Mouse (Mus musculus) embryonic facial prominence, embryonic 14.5 days (tissue): ENCODE measurements around the gene 1700018G05Rik. TPM values are rescaled to one million over a fixed set of nuclear protein-coding genes. Genes with fewer than 3 reads are reported as not detected.
"Not testable (repeated sequence)": the region's sequence is repeated elsewhere in the genome, so short reads cannot be mapped to it uniquely, and the experiment has no call there.

Experiments used
- ATAC-seq: fragments of 200-750 bp; cut with Nextera tagmentation; 2 replicates; pipeline ENCODE4 v1.8.0; 2017; ENCODE audit warnings: low read depth, moderate number of reproducible peaks, moderate TSS enrichment
- DNase-seq: peaks from one replicate; pipeline ENCODE4 v3.0.0-alpha.2; 2015; ENCODE audit warnings: low spot score
- H3K27ac ChIP-seq: fragments of 300-500 bp; sonication (generic); replicated peaks from 2 replicates; pipeline ENCODE4 v1.5.1; 2014; ENCODE audit warnings: low read depth, mild to moderate bottlenecking, low read length, moderate library complexity
- H3K27me3 ChIP-seq: fragments of 300-500 bp; sonication (generic); replicated peaks from 2 replicates; pipeline ENCODE4 v1.6.1; 2014; ENCODE audit warnings: low read length; ENCODE audit not compliant: control insufficient read depth, insufficient read depth
- H3K36me3 ChIP-seq: fragments of 300-500 bp; sonication (generic); 2 replicates; pipeline ENCODE4 v1.6.1; 2014; ENCODE audit warnings: low read length, mixed read lengths; ENCODE audit not compliant: control insufficient read depth, insufficient read depth
- H3K4me1 ChIP-seq: fragments of 300-500 bp; sonication (generic); 2 replicates; pipeline ENCODE4 v1.6.1; 2014; ENCODE audit warnings: antibody characterized with exemption, low read length; ENCODE audit not compliant: control insufficient read depth, insufficient read depth
- H3K4me2 ChIP-seq: fragments of 300-500 bp; sonication (generic); 2 replicates; pipeline ENCODE4 v1.6.1; 2014; ENCODE audit warnings: low read depth, mild to moderate bottlenecking, low read length, moderate library complexity, mixed read lengths
- H3K4me3 ChIP-seq: fragments of 300-500 bp; sonication (generic); 2 replicates; pipeline ENCODE4 v1.5.1; 2014; ENCODE audit warnings: low read depth, mild to moderate bottlenecking, low read length
- H3K9ac ChIP-seq: fragments of 300-500 bp; sonication (generic); 2 replicates; pipeline ENCODE4 v1.6.1; 2014; ENCODE audit warnings: low read depth, mild to moderate bottlenecking, low read length, moderate library complexity, mixed read lengths
- H3K9me3 ChIP-seq: fragments of 300-500 bp; sonication (generic); 2 replicates; pipeline ENCODE4 v1.6.1; 2016; ENCODE audit warnings: low read length; ENCODE audit not compliant: control insufficient read depth
- WGBS: fragments of 180-500 bp; shearing (Covaris S2); extraction: QIAGEN DNeasy Blood & Tissue Kit; methylation state at CpG from one replicate; pipeline ENCODE4 v1.1.7; 2014; 5-methylcytosine and 5-hydroxymethylcytosine counted together
- polyA plus RNA-seq: library from polyadenylated mRNA; unstranded; fragments of >200 nt; fragmentation: Nextera tagmentation; extraction: Ambion mirVana; gene quantifications from 2 replicates; pipeline ENCODE4 v1.2.1, GENCODE M21; 2014

The 1700018G05Rik gene
- polyA plus RNA-seq, 1 experiment from 2014 or later: not detected

DNA sequence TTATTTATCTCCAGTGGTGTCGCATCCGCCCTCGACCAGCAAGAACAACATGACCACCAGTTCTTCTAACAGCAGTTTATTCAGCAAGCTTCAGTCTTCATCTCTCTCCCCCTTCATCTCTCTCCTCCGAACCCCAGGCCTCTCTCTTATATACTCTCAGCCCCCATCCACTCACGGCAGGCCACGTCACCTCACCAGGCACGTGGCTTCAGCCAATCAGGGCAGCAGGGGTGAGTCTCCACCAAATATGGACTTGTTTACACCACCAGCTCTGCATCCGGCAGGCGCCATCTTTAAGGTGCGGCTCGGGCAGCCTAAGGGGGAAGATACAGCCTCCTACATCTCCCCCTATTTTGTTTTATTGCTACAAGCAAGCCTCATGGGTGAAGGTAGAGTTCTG lies 22.0 kb downstream of the 1700018G05Rik start:
- H3K27ac ChIP-seq, H3K9me3 ChIP-seq, H3K9ac ChIP-seq, H3K4me3 ChIP-seq, H3K27me3 ChIP-seq, H3K4me2 ChIP-seq, H3K36me3 ChIP-seq, DNase-seq, H3K4me1 ChIP-seq, ATAC-seq: not testable (repeated sequence)
- 87% methylated on average over 11 of the region's 11 CpGs for WGBS

DNA sequence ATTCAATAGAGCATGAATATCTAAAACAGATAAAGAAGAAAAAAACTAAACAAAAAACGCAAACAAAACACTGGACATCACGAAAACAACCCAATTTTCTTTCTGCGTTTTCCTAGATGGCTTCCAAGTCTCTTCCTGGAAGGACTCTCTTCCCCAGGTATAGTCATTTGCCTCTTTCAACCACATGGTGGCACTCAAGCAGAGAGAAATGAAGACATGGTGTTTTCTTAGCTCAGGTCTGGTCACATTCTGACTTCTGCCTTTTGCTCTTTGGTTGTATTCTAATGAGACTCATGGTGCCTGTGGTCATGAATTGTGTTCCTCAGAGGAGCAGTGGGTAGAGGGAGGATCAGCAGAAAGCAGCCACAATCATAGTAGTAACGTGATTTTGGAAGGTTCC lies 30.7 kb downstream of the 1700018G05Rik start:
- H3K9me3 ChIP-seq: no peaks in the 10 kb centered on the region
- no peak overlapping the region for H3K4me2 ChIP-seq
- no peak overlapping the region for H3K9ac ChIP-seq
- no peaks in the 10 kb centered on the region for H3K36me3 ChIP-seq
- 0 out of 2 replicates have a peak, but pooled peaks cover 3% of the 10 kb centered on the region for H3K27me3 ChIP-seq
- 31% methylated on average over 4 of the region's 4 CpGs for WGBS
- DNase-seq (peak; percentile 7), ATAC-seq (no peak)
- no peak overlapping the region for H3K27ac ChIP-seq
- H3K4me3 ChIP-seq: no peak overlapping the region
- H3K4me1 ChIP-seq: no peaks in the 10 kb centered on the region

DNA sequence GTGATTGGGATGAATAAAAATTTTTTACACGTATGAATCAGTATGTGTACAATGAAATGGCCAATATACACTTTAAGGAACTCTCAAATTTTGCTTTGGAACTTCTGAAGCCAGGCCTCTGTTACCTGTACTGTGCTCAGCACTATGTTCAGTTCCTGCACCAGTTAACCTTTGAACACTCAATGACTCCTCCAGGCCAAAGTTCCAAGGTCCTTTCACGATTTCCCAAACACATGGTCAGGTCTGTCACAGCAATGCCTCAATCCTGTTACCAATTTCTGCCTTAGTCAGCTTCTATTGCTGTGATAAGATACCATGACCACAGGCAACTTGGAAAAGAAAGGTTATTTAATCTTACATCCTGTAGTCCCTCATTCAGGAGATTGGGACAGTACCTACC lies 32.4 kb downstream of the 1700018G05Rik start:
- Histone ChIP-seq H3K4me1 (no peaks in the 10 kb centered on the region), H3K27ac (no peak overlapping the region), H3K36me3 (no peaks in the 10 kb centered on the region), H3K9ac (no peak overlapping the region), H3K4me2 (no peak overlapping the region), H3K9me3 (no peaks in the 10 kb centered on the region), H3K27me3 (0 out of 2 replicates have a peak, but pooled peaks cover 3% of the 10 kb centered on the region), H3K4me3 (no peak overlapping the region)
- WGBS: 64% methylated on average over 2 of the region's 2 CpGs
- no peak for DNase-seq
- ATAC-seq: no peak

Other genes starting within 250 kb of the 1700018G05Rik start
- gene Gm3880, start 241.4 kb upstream of the 1700018G05Rik start, polyA plus RNA-seq: not detected in 2 replicates
- gene Gm9112, start 220.7 kb upstream of the 1700018G05Rik start, polyA plus RNA-seq: not detected in 2 replicates
- not detected in 2 replicates for gene Dmrtc1b, start 220.5 kb upstream of the 1700018G05Rik start, polyA plus RNA-seq
- gene Dmrtc1c1, start 125.4 kb upstream of the 1700018G05Rik start, polyA plus RNA-seq: not detected in 2 replicates
- gene Dmrtc1c2, start 73.8 kb upstream of the 1700018G05Rik start, polyA plus RNA-seq: not detected in 2 replicates
- not detected in 2 replicates for gene 1700031F05Rik, start 60.4 kb upstream of the 1700018G05Rik start, polyA plus RNA-seq
- 0.86 and 0.93 TPM in 2 replicates for gene Dmrtc1a, start 19.7 kb upstream of the 1700018G05Rik start, polyA plus RNA-seq
- not detected in 2 replicates for gene 1700011M02Rik, start 19.5 kb upstream of the 1700018G05Rik start, polyA plus RNA-seq